Mouse (Mus musculus): ENCODE measurements around the gene F10. TPM values are rescaled to one million over a fixed set of nuclear protein-coding genes. Genes with fewer than 3 reads are reported as not detected.

F10 gene
- polyA plus RNA-seq, 2 experiments: 43.2 to 70.8 TPM

GRCm38 (mm10) chr8:13010313-13010712 is 26.8 kb upstream of the F10 start:
- 33% methylated on average over 4 of the region's 4 CpGs for WGBS (ENCODE audit: insufficient replicate concordance)

GRCm38 (mm10) chr8:13019560-13019959 is 17.5 kb upstream of the F10 start:
- H3K9me3 ChIP-seq (ENCODE audit: control insufficient read depth, low read length): no peaks in the 10 kb centered on the region
- no peak for ATAC-seq (ENCODE audit: insufficient read depth)

More at GRCm38 (mm10) chr8:13010313-13010712, 26.8 kb upstream of the F10 start:
- Histone ChIP-seq H3K9me3 (ENCODE audit: control insufficient read depth, low read length) (no peaks in the 10 kb centered on the region), H3K27me3 (ENCODE audit: control insufficient read depth, insufficient read depth, low read length) (no peaks in the 10 kb centered on the region), H3K4me1 (replicated peaks; ENCODE audit: control insufficient read depth in 2 of 2, insufficient read depth in 2 of 2, low read length in 1 of 2) (no peaks in the 10 kb centered on the region), H3K4me2 (ENCODE audit: low read depth) (no peak overlapping the region), H3K9ac (replicated peaks) (no peak overlapping the region), H3K4me3 (ENCODE audit: insufficient read depth in 1 of 2, low read depth in 2 of 2, low read length in 2 of 2) (no peak overlapping the region), H3K36me3 (replicated peaks; ENCODE audit: control insufficient read depth, insufficient read depth, low read depth) (no peaks in the 10 kb centered on the region), H3K27ac (no peak overlapping the region)
- no peak for DNase-seq (ENCODE audit: low read depth in 3 of 3, low spot score in 3 of 3)
- TF ChIP-seq EP300 (IDR thresholded peaks at IDR 0.05; ENCODE audit: low read depth) (no peak), CTCF (IDR thresholded peaks at IDR 0.05; ENCODE audit: low read depth) (peak; percentile 67)
- no peak for ATAC-seq (ENCODE audit: insufficient read depth)

GRCm38 (mm10) chr8:13021830-13022229 is 15.3 kb upstream of the F10 start:
- Histone ChIP-seq H3K4me2 (ENCODE audit: low read depth) (no peak overlapping the region), H3K4me3 (ENCODE audit: insufficient read depth in 1 of 2, low read depth in 2 of 2, low read length in 2 of 2) (no peak overlapping the region), H3K27me3 (ENCODE audit: control insufficient read depth, insufficient read depth, low read length) (no peaks in the 10 kb centered on the region), H3K9ac (replicated peaks) (no peak overlapping the region), H3K9me3 (ENCODE audit: control insufficient read depth, low read length) (no peaks in the 10 kb centered on the region), H3K36me3 (replicated peaks; ENCODE audit: control insufficient read depth, insufficient read depth, low read depth) (no peaks in the 10 kb centered on the region), H3K27ac (no peak overlapping the region), H3K4me1 (replicated peaks; ENCODE audit: control insufficient read depth in 2 of 2, insufficient read depth in 2 of 2, low read length in 1 of 2) (peaks cover 0 to 9% of the 10 kb centered on the region in 2 experiments; a peak in 1 of 4 replicates)
- no peak for DNase-seq (ENCODE audit: low read depth in 3 of 3, low spot score in 3 of 3)
- ATAC-seq (ENCODE audit: insufficient read depth): no peak
- TF ChIP-seq EP300 (IDR thresholded peaks at IDR 0.05; ENCODE audit: low read depth) (no peak), CTCF (IDR thresholded peaks at IDR 0.05; ENCODE audit: low read depth) (no peak)
- WGBS (ENCODE audit: insufficient replicate concordance): 76% methylated on average over 8 of the region's 8 CpGs

More at GRCm38 (mm10) chr8:13019560-13019959, 17.5 kb upstream of the F10 start:
- WGBS (ENCODE audit: insufficient replicate concordance): 35% methylated on average over 4 of the region's 4 CpGs
- H3K4me2 ChIP-seq (ENCODE audit: low read depth): no peak overlapping the region
- H3K9ac ChIP-seq (replicated peaks): no peak overlapping the region
- TF ChIP-seq CTCF (IDR thresholded peaks at IDR 0.05; ENCODE audit: low read depth): 0 out of 2 replicates have a peak, but pooled peaks have one; percentile 6
- no peak for TF ChIP-seq EP300 (IDR thresholded peaks at IDR 0.05; ENCODE audit: low read depth)
- no peak overlapping the region for H3K4me3 ChIP-seq (ENCODE audit: insufficient read depth in 1 of 2, low read depth in 2 of 2, low read length in 2 of 2)
- DNase-seq (ENCODE audit: low read depth in 3 of 3, low spot score in 3 of 3): no peak
- no peaks in the 10 kb centered on the region for H3K36me3 ChIP-seq (replicated peaks; ENCODE audit: control insufficient read depth, insufficient read depth, low read depth)
- no peak overlapping the region for H3K27ac ChIP-seq
- H3K27me3 ChIP-seq (ENCODE audit: control insufficient read depth, insufficient read depth, low read length): no peaks in the 10 kb centered on the region
- no peaks in the 10 kb centered on the region for H3K4me1 ChIP-seq (replicated peaks; ENCODE audit: control insufficient read depth in 2 of 2, insufficient read depth in 2 of 2, low read length in 1 of 2)

GRCm38 (mm10) chr8:13025487-13026224 is 11.5 kb upstream of the F10 start, which contains the start of gene F7:
TSS of gene F7 (plus strand) at chr8:13026034.
- Histone ChIP-seq H3K4me2 (ENCODE audit: low read depth) (no peak within 1 kb of the TSS), H3K27me3 (ENCODE audit: control insufficient read depth, insufficient read depth, low read length) (no peaks in the 10 kb centered on the region), H3K36me3 (replicated peaks; ENCODE audit: control insufficient read depth, insufficient read depth, low read depth) (no peaks in the 10 kb centered on the region), H3K4me1 (replicated peaks; ENCODE audit: control insufficient read depth in 2 of 2, insufficient read depth in 2 of 2, low read length in 1 of 2) (peaks cover 0 to 9% of the 10 kb centered on the region in 2 experiments; a peak in 1 of 4 replicates), H3K9ac (replicated peaks) (no peak within 1 kb of the TSS), H3K27ac (no peak within 1 kb of the TSS), H3K4me3 (ENCODE audit: insufficient read depth in 1 of 2, low read depth in 2 of 2, low read length in 2 of 2) (no peak within 1 kb of the TSS), H3K9me3 (ENCODE audit: control insufficient read depth, low read length) (no peaks in the 10 kb centered on the region)
- peak; percentile 55; the same call in 1 of the 2 replicates for ATAC-seq (ENCODE audit: insufficient read depth)
- 51% methylated on average over 10 of the region's 10 CpGs for whole genome bisulfite sequencing (ENCODE audit: insufficient replicate concordance)
- no peak for DNase-seq (ENCODE audit: low read depth in 3 of 3, low spot score in 3 of 3)
- no peak for TF ChIP-seq CTCF (IDR thresholded peaks at IDR 0.05; ENCODE audit: low read depth)
- TF ChIP-seq EP300 (IDR thresholded peaks at IDR 0.05; ENCODE audit: low read depth): no peak

- H3K27ac ChIP-seq: no peak overlapping the region
- H3K4me3 ChIP-seq (ENCODE audit: insufficient read depth in 1 of 2, low read depth in 2 of 2, low read length in 2 of 2): no peak overlapping the region
- no peak overlapping the region for H3K9ac ChIP-seq (replicated peaks)
- ATAC-seq (ENCODE audit: insufficient read depth) (no peak), DNase-seq (ENCODE audit: low read depth in 3 of 3, low spot score in 3 of 3) (no peak)
- 65% methylated on average over 5 of the region's 5 CpGs for WGBS (ENCODE audit: insufficient replicate concordance)
- no peaks in the 10 kb centered on the region for H3K36me3 ChIP-seq (replicated peaks; ENCODE audit: control insufficient read depth, insufficient read depth, low read depth)
- TF ChIP-seq CTCF (IDR thresholded peaks at IDR 0.05; ENCODE audit: low read depth) (no peak), EP300 (IDR thresholded peaks at IDR 0.05; ENCODE audit: low read depth) (no peak)
- no peak overlapping the region for H3K4me2 ChIP-seq (ENCODE audit: low read depth)
- no peaks in the 10 kb centered on the region for H3K27me3 ChIP-seq (ENCODE audit: control insufficient read depth, insufficient read depth, low read length)
- no peaks in the 10 kb centered on the region for H3K9me3 ChIP-seq (ENCODE audit: control insufficient read depth, low read length)
- H3K4me1 ChIP-seq (replicated peaks; ENCODE audit: control insufficient read depth in 2 of 2, insufficient read depth in 2 of 2, low read length in 1 of 2): peaks cover 0 to 9% of the 10 kb centered on the region in 2 experiments; a peak in 1 of 4 replicates
These were observed 9.5 kb upstream of the F10 start for GRCm38 (mm10) chr8:13027615-13028014.

Data from liver, embryonic 14.5 days (tissue).